Comparison of ENCODE assay signal across 7 mouse cellular contexts in genomic region chr7:98193515-98194025, GRCm38 (mm10). TPM values are rescaled to one million over a fixed set of nuclear protein-coding genes. Genes with fewer than 3 reads are reported as not detected.
DNase-seq lines count a peak whose midpoint lies in the region; ATAC-seq lines count a peak whose summit lies in the region.

No protein-coding gene starts in this region.

- no peaks in the 10 kb centered on the region for H3K36me3 ChIP-seq in forebrain, embryonic 16.5 days (ENCODE audit: control insufficient read depth, insufficient read depth)

- H3K9ac ChIP-seq in forebrain, embryonic 16.5 days (replicated peaks; ENCODE audit: low read depth, low read length) = peak overlapping the region; percentile 54

- peaks cover 7% of the 10 kb centered on the region; the same call in 1 of the 2 replicates for H3K4me1 ChIP-seq in brown adipose tissue, adult 24 weeks (ENCODE audit: control insufficient read depth, insufficient read depth, insufficient read length, low read length)
- peaks cover 11% of the 10 kb centered on the region for H3K4me1 ChIP-seq in forebrain, embryonic 16.5 days (replicated peaks; ENCODE audit: control insufficient read depth, insufficient read depth, low read length)

- H3K27me3 ChIP-seq in forebrain, embryonic 16.5 days (replicated peaks; ENCODE audit: control insufficient read depth, insufficient read depth, low read length) = peaks cover 45% of the 10 kb centered on the region

- H3K27ac ChIP-seq in brown adipose tissue, adult 24 weeks (replicated peaks; ENCODE audit: low read depth, low read length) = no peak overlapping the region
- no peak overlapping the region for H3K27ac ChIP-seq in forebrain, embryonic 16.5 days (ENCODE audit: low read length)

- H3K9me3 ChIP-seq in forebrain, embryonic 16.5 days (ENCODE audit: control insufficient read depth, low read length) = no peaks in the 10 kb centered on the region

- peak overlapping the region; percentile 41 for H3K4me3 ChIP-seq in brown adipose tissue, adult 24 weeks (ENCODE audit: insufficient read depth, low read depth, low read length)
- H3K4me3 ChIP-seq in forebrain, embryonic 16.5 days (replicated peaks; ENCODE audit: low read length) = peak overlapping the region; percentile 52

- H3K4me2 ChIP-seq in forebrain, embryonic 16.5 days (ENCODE audit: low read length) = peak overlapping the region; percentile 96

- peak; percentile 77 for ATAC-seq in forebrain, embryonic 16.5 days
- ATAC-seq in megakaryocyte-erythroid progenitor cell, adult 5-6 weeks (replicated peaks; ENCODE audit: low FRiP score, low TSS enrichment, poor library complexity, severe bottlenecking) = peak; percentile 47

- peak; percentile 16 to 51 for DNase-seq in right cerebral cortex, adult 2 months (ENCODE audit: low spot score in 2 of 2)
- DNase-seq in right cerebral cortex, postnatal 25 days = no peak
- peak; percentile 19 for DNase-seq in kidney, postnatal 14 days
- peak; percentile 46 for DNase-seq in thymus, postnatal 0 days (ENCODE audit: low spot score)

- 2% methylated on average over 36 of the region's 36 CpGs for WGBS in forebrain, embryonic 16.5 days

RNA-seq across cellular contexts. Expression of gene B3gnt6, which starts 5.7 kb away (rescaled TPM):
- polyA plus RNA-seq in brown adipose tissue, adult 24 weeks (2012; ENCODE audit: insufficient read depth, insufficient read length, missing spikeins) = not detected in 2 replicates
- 0.30 and 0.36 TPM in 2 replicates for polyA plus RNA-seq in forebrain, embryonic 16.5 days (2015; fragmentation: Nextera tagmentation; extraction: Ambion mirVana)
- total RNA-seq in megakaryocyte-erythroid progenitor cell, adult 5-6 weeks (2014; fragmentation: Nextera tagmentation) = not detected in 2 replicates
- not detected in 2 replicates for total RNA-seq in megakaryocyte-erythroid progenitor cell, adult 5-6 weeks (2017)
- 0.22 and 0.24 TPM in 2 replicates for polyA plus RNA-seq in thymus, postnatal 0 days (2015; fragmentation: Nextera tagmentation; extraction: Ambion mirVana)

RNA-seq across cellular contexts. Expression of gene Capn5, which starts 15.5 kb away (rescaled TPM):
- 1.5 and 1.8 TPM in 2 replicates for polyA plus RNA-seq in brown adipose tissue, adult 24 weeks (2012; ENCODE audit: insufficient read depth, insufficient read length, missing spikeins)
- 17.5 and 18.7 TPM in 2 replicates for polyA plus RNA-seq in forebrain, embryonic 16.5 days (2015; fragmentation: Nextera tagmentation; extraction: Ambion mirVana)
- total RNA-seq in megakaryocyte-erythroid progenitor cell, adult 5-6 weeks (2014; fragmentation: Nextera tagmentation) = 7.5 and 8.3 TPM in 2 replicates
- 5.6 and 5.9 TPM in 2 replicates for total RNA-seq in megakaryocyte-erythroid progenitor cell, adult 5-6 weeks (2017)
- 8.4 and 11.1 TPM in 2 replicates for polyA plus RNA-seq in thymus, postnatal 0 days (2015; fragmentation: Nextera tagmentation; extraction: Ambion mirVana)

RNA-seq across cellular contexts. Expression of gene Omp, which starts 48.3 kb away (rescaled TPM):
- not detected in 2 replicates for polyA plus RNA-seq in brown adipose tissue, adult 24 weeks (2012; ENCODE audit: insufficient read depth, insufficient read length, missing spikeins)
- polyA plus RNA-seq in forebrain, embryonic 16.5 days (2015; fragmentation: Nextera tagmentation; extraction: Ambion mirVana) = 0.66 and 0.84 TPM in 2 replicates
- 0.63 and 0.82 TPM in 2 replicates for total RNA-seq in megakaryocyte-erythroid progenitor cell, adult 5-6 weeks (2014; fragmentation: Nextera tagmentation)
- not detected in 2 replicates for total RNA-seq in megakaryocyte-erythroid progenitor cell, adult 5-6 weeks (2017)
- polyA plus RNA-seq in thymus, postnatal 0 days (2015; fragmentation: Nextera tagmentation; extraction: Ambion mirVana) = 0.55 and 0.70 TPM in 2 replicates
